Mouse (Mus musculus) olfactory bulb, adult 2 months (tissue): Measurements from ENCODE around the gene Lrrc34.

Source experiments
- CTCF ChIP-seq: fragments of 200-500 bp; IDR thresholded peaks from 2 replicates; pipeline ENCODE4 v1.5.1; 2012; ENCODE audit warnings: low read depth, mild to moderate bottlenecking, low read length, moderate library complexity; ENCODE audit not compliant: insufficient read depth
- POLR2A ChIP-seq: fragments of 200-500 bp; IDR thresholded peaks from 2 replicates; pipeline ENCODE4 v1.6.1; 2012; ENCODE audit warnings: mild to moderate bottlenecking, low read depth, low read length, moderate library complexity; ENCODE audit not compliant: insufficient read depth

- TF ChIP-seq POLR2A (no peak), CTCF (no peak)
Measured at GRCm38 (mm10) chr3:30600717-30601116, 47.0 kb downstream of the Lrrc34 start.
